Mouse (Mus musculus): Measurements from ENCODE around the gene Ccdc85b. TPM values are rescaled to one million over a fixed set of nuclear protein-coding genes. Genes with fewer than 3 reads are reported as not detected.
"Not testable (repeated sequence)": the region's sequence is repeated elsewhere in the genome, so short reads cannot be mapped to it uniquely, and the experiment has no call there.

The Ccdc85b gene
- polyA plus RNA-seq, 1 experiment from 2014 or later = 15.6 TPM

- no peak for TF ChIP-seq CTCF (IDR thresholded peaks at IDR 0.05; ENCODE audit: low read depth)
- Histone ChIP-seq H3K4me3 (replicated peaks; ENCODE audit: low read depth, low read length) (no peak overlapping the region), H3K27me3 (ENCODE audit: insufficient read depth, low read length) (no peaks in the 10 kb centered on the region), H3K27ac (peak overlapping the region; percentile 73), H3K36me3 (ENCODE audit: insufficient read depth, low read length) (0 out of 2 replicates have a peak, but pooled peaks cover 6% of the 10 kb centered on the region), H3K4me2 (ENCODE audit: low read length) (no peak overlapping the region), H3K9ac (ENCODE audit: low read depth, low read length) (no peak overlapping the region), H3K4me1 (replicated peaks; ENCODE audit: insufficient read depth, low read length) (peaks cover 4% of the 10 kb centered on the region; the same call in 1 of the 2 replicates), H3K9me3 (replicated peaks; ENCODE audit: low read length) (no peaks in the 10 kb centered on the region)
- DNase-seq (ENCODE audit: low spot score) (no peak), ATAC-seq (replicated peaks; ENCODE audit: low FRiP score, low read depth) (no peak)
- 73% methylated on average over 5 of the region's 5 CpGs for WGBS
These were observed 48.6 kb downstream of the Ccdc85b start for GRCm38 (mm10) chr19:5409068-5409467.

DNA sequence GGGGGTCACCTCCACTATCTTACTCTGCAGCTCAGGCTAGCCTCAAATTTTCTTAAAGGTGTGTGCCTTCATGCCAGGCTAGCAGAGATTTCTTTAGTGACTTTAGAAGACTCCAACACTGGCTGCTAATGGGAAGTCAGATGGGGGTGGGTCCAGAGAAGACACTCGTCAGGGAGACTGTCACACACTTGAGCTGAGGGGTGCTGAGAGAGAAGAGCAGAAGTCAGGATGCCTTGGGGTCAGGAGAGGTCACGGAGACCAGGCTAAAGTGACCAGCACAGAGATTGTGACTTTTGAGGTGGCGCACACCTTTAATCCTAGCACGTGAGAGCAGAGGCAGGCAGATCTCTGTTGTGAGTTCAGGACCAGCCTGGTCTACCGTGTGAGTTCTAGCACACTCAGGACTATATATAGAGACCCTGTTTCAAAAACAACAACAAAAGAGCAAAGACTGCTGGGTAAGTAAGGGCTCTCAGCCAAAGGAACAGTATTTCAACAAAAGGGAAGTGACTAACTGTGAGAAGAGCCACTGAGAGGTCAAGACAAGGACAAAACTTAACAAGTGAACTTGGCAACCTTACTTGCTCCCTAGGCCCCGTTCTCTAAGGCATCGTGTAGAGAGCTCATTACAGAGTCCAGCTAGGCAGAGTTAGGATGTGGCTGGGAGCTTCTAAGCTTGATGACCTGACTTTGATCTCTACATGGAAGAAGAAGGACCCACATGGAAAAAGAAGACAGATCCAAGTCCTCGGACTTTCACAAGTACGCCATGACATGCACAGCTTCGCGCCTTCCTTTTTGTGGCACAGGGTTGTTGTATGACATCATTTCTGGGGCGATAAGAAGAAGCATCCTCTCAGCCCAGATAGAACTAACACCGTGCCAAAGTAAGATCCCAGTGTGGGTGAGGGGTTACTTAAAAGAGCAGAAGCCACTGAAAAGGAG is 49.4 kb downstream of the Ccdc85b start:
- Histone ChIP-seq H3K27ac (peak overlapping the region; percentile 98), H3K9ac (ENCODE audit: low read depth, low read length) (no peak overlapping the region), H3K27me3 (ENCODE audit: insufficient read depth, low read length) (no peaks in the 10 kb centered on the region), H3K4me1 (replicated peaks; ENCODE audit: insufficient read depth, low read length) (peaks cover 4% of the 10 kb centered on the region; the same call in 1 of the 2 replicates), H3K9me3 (replicated peaks; ENCODE audit: low read length) (no peaks in the 10 kb centered on the region), H3K36me3 (ENCODE audit: insufficient read depth, low read length) (0 out of 2 replicates have a peak, but pooled peaks cover 6% of the 10 kb centered on the region), H3K4me2 (ENCODE audit: low read length) (peak overlapping the region; percentile 61), H3K4me3 (replicated peaks; ENCODE audit: low read depth, low read length) (no peak overlapping the region)
- DNase-seq (ENCODE audit: low spot score) (peak; percentile 56), ATAC-seq (replicated peaks; ENCODE audit: low FRiP score, low read depth) (no peak)
- no peak for TF ChIP-seq CTCF (IDR thresholded peaks at IDR 0.05; ENCODE audit: low read depth)
- WGBS = 81% methylated on average over 13 of the region's 13 CpGs

- peak overlapping the region; percentile 98 for H3K27ac ChIP-seq
- TF ChIP-seq CTCF (IDR thresholded peaks at IDR 0.05; ENCODE audit: low read depth) = peak; percentile 81
- peak overlapping the region; percentile 61 for H3K4me2 ChIP-seq (ENCODE audit: low read length)
- peak overlapping the region; percentile 50 for H3K4me3 ChIP-seq (replicated peaks; ENCODE audit: low read depth, low read length)
- peak; percentile 58 for ATAC-seq (replicated peaks; ENCODE audit: low FRiP score, low read depth)
- peaks cover 4% of the 10 kb centered on the region; the same call in 1 of the 2 replicates for H3K4me1 ChIP-seq (replicated peaks; ENCODE audit: insufficient read depth, low read length)
- H3K9ac ChIP-seq (ENCODE audit: low read depth, low read length) = peak overlapping the region; percentile 77
- H3K9me3 ChIP-seq (replicated peaks; ENCODE audit: low read length) = no peaks in the 10 kb centered on the region
- 0 out of 2 replicates have a peak, but pooled peaks cover 6% of the 10 kb centered on the region for H3K36me3 ChIP-seq (ENCODE audit: insufficient read depth, low read length)
- 12% methylated on average over 7 of the region's 7 CpGs for WGBS
- H3K27me3 ChIP-seq (ENCODE audit: insufficient read depth, low read length) = no peaks in the 10 kb centered on the region
- peak; percentile 87 for DNase-seq (ENCODE audit: low spot score)
These were observed 50.6 kb downstream of the Ccdc85b start for GRCm38 (mm10) chr19:5407133-5407532.

GRCm38 (mm10) chr19:5406531-5407126 is 51.1 kb downstream of the Ccdc85b start:
- H3K4me1 ChIP-seq (replicated peaks; ENCODE audit: insufficient read depth, low read length); H3K36me3 ChIP-seq (ENCODE audit: insufficient read depth, low read length); H3K27me3 ChIP-seq (ENCODE audit: insufficient read depth, low read length); H3K9me3 ChIP-seq (replicated peaks; ENCODE audit: low read length): not testable (repeated sequence)
- Histone ChIP-seq H3K4me3 (replicated peaks; ENCODE audit: low read depth, low read length) (peak overlapping the region; percentile 50), H3K9ac (ENCODE audit: low read depth, low read length) (peak overlapping the region; percentile 77), H3K4me2 (ENCODE audit: low read length) (peak overlapping the region; percentile 61), H3K27ac (peak overlapping the region; percentile 98)
- ATAC-seq (replicated peaks; ENCODE audit: low FRiP score, low read depth) (peak; percentile 78), DNase-seq (ENCODE audit: low spot score) (peak; percentile 71)
- TF ChIP-seq CTCF (IDR thresholded peaks at IDR 0.05; ENCODE audit: low read depth) = peak; percentile 19
- 9% methylated on average over 22 of the region's 25 CpGs for WGBS

- Histone ChIP-seq H3K9me3 (replicated peaks; ENCODE audit: low read length) (no peaks in the 10 kb centered on the region), H3K9ac (ENCODE audit: low read depth, low read length) (peak overlapping the region; percentile 51; the same call in 1 of the 2 replicates), H3K27ac (peak overlapping the region; percentile 85), H3K27me3 (ENCODE audit: insufficient read depth, low read length) (no peaks in the 10 kb centered on the region), H3K4me3 (replicated peaks; ENCODE audit: low read depth, low read length) (peak overlapping the region; percentile 35), H3K4me2 (ENCODE audit: low read length) (peak overlapping the region; percentile 55), H3K4me1 (replicated peaks; ENCODE audit: insufficient read depth, low read length) (peaks cover 4% of the 10 kb centered on the region; the same call in 1 of the 2 replicates), H3K36me3 (ENCODE audit: insufficient read depth, low read length) (0 out of 2 replicates have a peak, but pooled peaks cover 6% of the 10 kb centered on the region)
- ATAC-seq (replicated peaks; ENCODE audit: low FRiP score, low read depth) (no peak), DNase-seq (ENCODE audit: low spot score) (peak; percentile 43)
- TF ChIP-seq CTCF (IDR thresholded peaks at IDR 0.05; ENCODE audit: low read depth) = no peak
- 18% methylated on average over 7 of the region's 7 CpGs for WGBS
These were observed 51.8 kb downstream of the Ccdc85b start for GRCm38 (mm10) chr19:5405924-5406323.

Other genes with a start within 250 kb of the Ccdc85b start
- 14.2 and 14.8 TPM in 2 replicates for gene Pacs1, start 184.8 kb downstream of the Ccdc85b start, polyA plus RNA-seq (2015; fragmentation: Nextera tagmentation; extraction: Ambion mirVana)
- gene Sf3b2, start 162.4 kb downstream of the Ccdc85b start, polyA plus RNA-seq (2015; fragmentation: Nextera tagmentation; extraction: Ambion mirVana) = 239 and 274 TPM in 2 replicates
- gene Gal3st3, start 159.6 kb downstream of the Ccdc85b start, polyA plus RNA-seq (2015; fragmentation: Nextera tagmentation; extraction: Ambion mirVana) = 2.2 and 2.7 TPM in 2 replicates
- not detected in 2 replicates for gene Catsper1, start 122.2 kb downstream of the Ccdc85b start, polyA plus RNA-seq (2015; fragmentation: Nextera tagmentation; extraction: Ambion mirVana)
- gene Cst6, start 108.3 kb downstream of the Ccdc85b start, polyA plus RNA-seq (2015; fragmentation: Nextera tagmentation; extraction: Ambion mirVana) = 0.29 and 1.5 TPM in 2 replicates
- 30.8 and 34.0 TPM in 2 replicates for gene Eif1ad, start 91.2 kb downstream of the Ccdc85b start, polyA plus RNA-seq (2015; fragmentation: Nextera tagmentation; extraction: Ambion mirVana)
- 344 and 363 TPM in 2 replicates for gene Banf1, start 90.7 kb downstream of the Ccdc85b start, polyA plus RNA-seq (2015; fragmentation: Nextera tagmentation; extraction: Ambion mirVana)
- 56.1 and 57.8 TPM in 2 replicates for gene Sart1, start 69.2 kb downstream of the Ccdc85b start, polyA plus RNA-seq (2015; fragmentation: Nextera tagmentation; extraction: Ambion mirVana)
- gene Tsga10ip, start 55.4 kb downstream of the Ccdc85b start, polyA plus RNA-seq (2015; fragmentation: Nextera tagmentation; extraction: Ambion mirVana) = 0.31 and 0.39 TPM in 2 replicates
- 237 and 246 TPM in 2 replicates for gene Drap1, start 32.9 kb downstream of the Ccdc85b start, polyA plus RNA-seq (2015; fragmentation: Nextera tagmentation; extraction: Ambion mirVana)
- 55.7 and 55.8 TPM in 2 replicates for gene AI837181, start 32.8 kb downstream of the Ccdc85b start, polyA plus RNA-seq (2015; fragmentation: Nextera tagmentation; extraction: Ambion mirVana)
- gene Fosl1, start 10.3 kb downstream of the Ccdc85b start, polyA plus RNA-seq (2015; fragmentation: Nextera tagmentation; extraction: Ambion mirVana) = 0.32 TPM in 1 of 2 replicates, not detected in the other
- gene Fibp, start 2.7 kb upstream of the Ccdc85b start, polyA plus RNA-seq (2015; fragmentation: Nextera tagmentation; extraction: Ambion mirVana) = 141 and 150 TPM in 2 replicates
- 0.79 and 1.2 TPM in 2 replicates for gene Ctsw, start 10.6 kb upstream of the Ccdc85b start, polyA plus RNA-seq (2015; fragmentation: Nextera tagmentation; extraction: Ambion mirVana)
- gene Efemp2, start 16.1 kb upstream of the Ccdc85b start, polyA plus RNA-seq (2015; fragmentation: Nextera tagmentation; extraction: Ambion mirVana) = 126 and 140 TPM in 2 replicates
- gene Mus81, start 30.5 kb upstream of the Ccdc85b start, polyA plus RNA-seq (2015; fragmentation: Nextera tagmentation; extraction: Ambion mirVana) = 31.3 and 31.8 TPM in 2 replicates
- 2,170 and 2,281 TPM in 2 replicates for gene Cfl1, start 32.6 kb upstream of the Ccdc85b start, polyA plus RNA-seq (2015; fragmentation: Nextera tagmentation; extraction: Ambion mirVana)
- gene 1700020D05Rik, start 45.9 kb upstream of the Ccdc85b start, polyA plus RNA-seq (2015; fragmentation: Nextera tagmentation; extraction: Ambion mirVana) = 0.13 TPM in 1 of 2 replicates, not detected in the other
- 7.6 and 8.0 TPM in 2 replicates for gene Snx32, start 52.6 kb upstream of the Ccdc85b start, polyA plus RNA-seq (2015; fragmentation: Nextera tagmentation; extraction: Ambion mirVana)
- 12.3 and 13.7 TPM in 2 replicates for gene Ovol1, start 102.8 kb upstream of the Ccdc85b start, polyA plus RNA-seq (2015; fragmentation: Nextera tagmentation; extraction: Ambion mirVana)
- 7.1 and 7.2 TPM in 2 replicates for gene Ap5b1, start 110.1 kb upstream of the Ccdc85b start, polyA plus RNA-seq (2015; fragmentation: Nextera tagmentation; extraction: Ambion mirVana)
- gene Rnaseh2c, start 144.0 kb upstream of the Ccdc85b start, polyA plus RNA-seq (2015; fragmentation: Nextera tagmentation; extraction: Ambion mirVana) = 107 and 128 TPM in 2 replicates
- gene Kat5, start 152.3 kb upstream of the Ccdc85b start, polyA plus RNA-seq (2015; fragmentation: Nextera tagmentation; extraction: Ambion mirVana) = 54.0 and 56.5 TPM in 2 replicates
- 42.6 and 45.5 TPM in 2 replicates for gene Rela, start 179.6 kb upstream of the Ccdc85b start, polyA plus RNA-seq (2015; fragmentation: Nextera tagmentation; extraction: Ambion mirVana)
- gene Sipa1, start 205.8 kb upstream of the Ccdc85b start, polyA plus RNA-seq (2015; fragmentation: Nextera tagmentation; extraction: Ambion mirVana) = 22.5 and 26.2 TPM in 2 replicates
- gene Map3k11, start 230.8 kb upstream of the Ccdc85b start, polyA plus RNA-seq (2015; fragmentation: Nextera tagmentation; extraction: Ambion mirVana) = 35.4 and 39.8 TPM in 2 replicates
- gene Pcnx3, start 231.0 kb upstream of the Ccdc85b start, polyA plus RNA-seq (2015; fragmentation: Nextera tagmentation; extraction: Ambion mirVana) = 14.8 and 15.0 TPM in 2 replicates
- gene Kcnk7, start 246.5 kb upstream of the Ccdc85b start, polyA plus RNA-seq (2015; fragmentation: Nextera tagmentation; extraction: Ambion mirVana) = 0.32 and 0.33 TPM in 2 replicates